Mouse (Mus musculus) stomach, postnatal 0 days (tissue): ENCODE measurements at regions not wholly inside any gene's neighbourhood (a gene's known extent, or its start where the extent isn't known, plus 50 kb on each side); places are given as distances from the start of the nearest gene placed in this dataset.

ENCODE experiments used
- ATAC-seq: fragments of 200-750 bp; cut with Nextera tagmentation; 2 replicates; pipeline ENCODE4 v1.8.0; 2017; ENCODE audit not compliant: low FRiP score, low TSS enrichment
- DNase-seq: peaks from one replicate; pipeline ENCODE4 v3.0.0-alpha.2; 2016; ENCODE audit warnings: low spot score
- H3K27ac ChIP-seq: fragments of 300-500 bp; sonication (generic); replicated peaks from 2 replicates; pipeline ENCODE4 v1.5.1; 2014; ENCODE audit warnings: mild to moderate bottlenecking, control low read depth
- H3K27me3 ChIP-seq: fragments of 300-500 bp; sonication (generic); 2 replicates; pipeline ENCODE4 v1.6.1; 2014; ENCODE audit warnings: low read length; ENCODE audit not compliant: control insufficient read depth, insufficient read depth
- H3K36me3 ChIP-seq: fragments of 300-500 bp; sonication (generic); 2 replicates; pipeline ENCODE4 v1.6.1; 2014; ENCODE audit warnings: low read length, mixed read lengths; ENCODE audit not compliant: control insufficient read depth, insufficient read depth
- H3K4me1 ChIP-seq: fragments of 300-500 bp; sonication (generic); replicated peaks from 2 replicates; pipeline ENCODE4 v1.6.1; 2014; ENCODE audit warnings: antibody characterized with exemption; ENCODE audit not compliant: control insufficient read depth, insufficient read depth
- H3K4me2 ChIP-seq: fragments of 300-500 bp; sonication (generic); replicated peaks from 2 replicates; pipeline ENCODE4 v1.6.1; 2014; ENCODE audit warnings: low read depth, mild to moderate bottlenecking, control low read depth, moderate library complexity
- H3K4me3 ChIP-seq: fragments of 300-500 bp; sonication (generic); 2 replicates; pipeline ENCODE4 v1.5.1; 2014; ENCODE audit warnings: low read depth, low read length, control low read depth
- H3K9ac ChIP-seq: fragments of 300-500 bp; sonication (generic); 2 replicates; pipeline ENCODE4 v1.6.1; 2014; ENCODE audit warnings: mild to moderate bottlenecking, low read length, control low read depth, mixed read lengths
- H3K9me3 ChIP-seq: fragments of 300-500 bp; sonication (generic); 2 replicates; pipeline ENCODE4 v1.6.1; 2016; ENCODE audit warnings: low read length; ENCODE audit not compliant: control insufficient read depth
- CTCF ChIP-seq: IDR thresholded peaks from 2 replicates; pipeline ENCODE4 v1.5.1; 2016; ENCODE audit warnings: antibody characterized with exemption, low read depth, mild to moderate bottlenecking, moderate library complexity
- EP300 ChIP-seq: optimal IDR thresholded peaks from 2 replicates; pipeline ENCODE3; 2016; ENCODE audit warnings: antibody characterized with exemption
- WGBS: fragments of 180-500 bp; shearing (Covaris S2); extraction: QIAGEN DNeasy Blood & Tissue Kit; methylation state at CpG from one replicate; pipeline ENCODE4 v1.1.7; 2014; 5-methylcytosine and 5-hydroxymethylcytosine counted together

DNA sequence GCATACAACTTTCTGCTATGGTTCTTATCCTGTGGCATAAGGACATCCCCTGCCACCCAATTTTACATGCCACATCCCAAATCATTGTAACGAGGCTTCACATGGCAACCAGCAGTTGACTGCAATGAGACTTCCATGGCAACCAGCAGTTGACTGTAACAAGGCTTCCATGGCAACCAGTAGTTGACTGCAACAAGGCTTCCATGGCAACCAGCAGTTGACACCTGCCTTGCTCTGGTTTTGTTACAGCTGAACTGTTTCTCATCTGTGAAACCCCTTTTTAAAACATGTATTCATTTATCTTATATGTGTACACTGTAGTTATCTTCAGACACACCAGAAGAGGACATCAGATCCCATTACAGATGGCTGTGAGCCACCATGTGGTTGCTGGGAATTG lies 100.7 kb upstream of the Adgrf1 start:
- DNase-seq (peak; percentile 10), ATAC-seq (no peak)
- Histone ChIP-seq H3K9me3 (no peaks in the 10 kb centered on the region), H3K9ac (no peak overlapping the region), H3K4me1 (no peaks in the 10 kb centered on the region), H3K27ac (no peak overlapping the region), H3K4me3 (no peak overlapping the region), H3K4me2 (no peak overlapping the region), H3K36me3 (no peaks in the 10 kb centered on the region), H3K27me3 (no peaks in the 10 kb centered on the region)
- WGBS: 83% methylated on average over 1 of the region's 1 CpGs
- TF ChIP-seq EP300 (no peak), CTCF (no peak)

DNA sequence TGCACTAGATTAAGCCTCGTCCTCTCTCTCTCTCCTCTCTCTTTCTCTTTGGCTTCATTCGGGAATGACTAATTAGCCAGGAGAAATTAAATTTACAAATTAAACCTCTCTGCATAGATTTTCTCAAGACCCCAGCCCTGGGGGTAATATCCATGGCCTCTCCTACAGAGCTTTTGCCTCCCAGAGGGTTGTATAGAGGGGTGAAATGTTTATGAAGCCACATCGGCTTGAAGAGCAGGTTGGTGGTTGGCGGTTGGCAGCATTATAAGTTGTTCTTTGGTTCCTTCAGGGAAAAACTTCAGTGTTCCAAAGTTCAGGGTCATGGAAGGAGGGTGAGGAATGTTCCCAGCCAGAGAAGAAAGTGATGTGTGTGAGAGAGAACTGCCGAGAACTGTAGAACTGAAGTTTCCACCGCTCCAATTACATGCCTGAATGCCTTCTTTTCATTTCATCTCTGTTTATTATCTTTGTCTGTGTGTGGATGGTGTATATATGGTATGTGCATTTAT lies 97.4 kb upstream of the Adgrf1 start:
- H3K27ac ChIP-seq: no peak overlapping the region
- no peaks in the 10 kb centered on the region for H3K9me3 ChIP-seq
- DNase-seq: no peak
- H3K9ac ChIP-seq: no peak overlapping the region
- no peaks in the 10 kb centered on the region for H3K36me3 ChIP-seq
- TF ChIP-seq EP300 (no peak), CTCF (no peak)
- no peak for ATAC-seq
- no peak overlapping the region for H3K4me3 ChIP-seq
- no peaks in the 10 kb centered on the region for H3K4me1 ChIP-seq
- H3K4me2 ChIP-seq: no peak overlapping the region
- 69% methylated on average over 6 of the region's 6 CpGs for WGBS
- no peaks in the 10 kb centered on the region for H3K27me3 ChIP-seq

DNA sequence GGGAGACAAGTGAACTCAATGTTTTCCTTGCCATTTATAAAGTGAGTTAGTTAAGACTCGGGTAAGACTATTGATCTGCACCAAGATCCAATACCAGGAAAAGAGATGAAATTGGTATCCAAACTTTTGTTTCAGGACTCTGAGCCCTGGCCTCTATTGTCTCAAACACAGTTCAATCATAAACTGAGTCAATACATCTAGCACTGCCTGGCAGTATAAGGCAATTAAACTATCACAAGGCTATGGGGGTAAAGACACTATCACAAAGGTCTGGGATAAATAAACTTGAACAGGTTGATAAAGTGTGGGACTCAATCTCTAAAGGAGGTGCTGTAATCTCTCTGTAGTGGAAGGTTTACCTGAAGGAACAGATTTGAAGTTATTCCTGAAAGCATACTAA lies 95.3 kb upstream of the Adgrf1 start:
- DNase-seq: no peak
- H3K9ac ChIP-seq: no peak overlapping the region
- H3K27ac ChIP-seq: no peak overlapping the region
- no peaks in the 10 kb centered on the region for H3K9me3 ChIP-seq
- H3K4me1 ChIP-seq: no peaks in the 10 kb centered on the region
- H3K27me3 ChIP-seq: no peaks in the 10 kb centered on the region
- 61% methylated on average over 1 of the region's 1 CpGs for WGBS
- ATAC-seq: peak; percentile 39; the same call in 1 of the 2 replicates
- no peak for TF ChIP-seq CTCF
- TF ChIP-seq EP300: no peak
- H3K4me2 ChIP-seq: no peak overlapping the region
- H3K36me3 ChIP-seq: no peaks in the 10 kb centered on the region
- no peak overlapping the region for H3K4me3 ChIP-seq

DNA sequence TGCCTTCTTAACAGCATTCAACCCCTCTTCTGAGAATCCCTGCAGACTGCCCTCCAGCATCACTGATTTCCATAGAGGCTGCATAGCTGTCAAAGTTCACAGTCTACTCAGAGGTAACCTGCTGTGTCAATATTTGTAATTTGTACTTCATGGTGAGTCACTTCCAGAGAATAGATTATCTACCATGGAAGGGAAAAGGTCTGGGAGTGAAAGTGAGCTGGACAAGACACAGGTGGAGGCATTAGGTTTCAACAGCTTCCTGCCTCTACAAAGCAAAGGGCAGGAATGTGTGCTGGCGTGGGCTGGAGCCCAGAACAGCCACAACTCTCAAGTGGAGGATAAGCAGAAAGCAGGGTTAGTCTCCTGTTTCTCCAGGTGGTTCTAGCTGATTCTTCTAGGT lies 92.9 kb upstream of the Adgrf1 start:
- no peak overlapping the region for H3K4me2 ChIP-seq
- peak; percentile 95 for ATAC-seq
- peak; percentile 51 for DNase-seq
- WGBS: 9% methylated on average over 1 of the region's 1 CpGs
- no peak overlapping the region for H3K4me3 ChIP-seq
- H3K27ac ChIP-seq: peak overlapping the region; percentile 25
- H3K9me3 ChIP-seq: no peaks in the 10 kb centered on the region
- no peak overlapping the region for H3K9ac ChIP-seq
- TF ChIP-seq EP300 (no peak), CTCF (no peak)
- no peaks in the 10 kb centered on the region for H3K36me3 ChIP-seq
- H3K4me1 ChIP-seq: no peaks in the 10 kb centered on the region
- H3K27me3 ChIP-seq: no peaks in the 10 kb centered on the region

DNA sequence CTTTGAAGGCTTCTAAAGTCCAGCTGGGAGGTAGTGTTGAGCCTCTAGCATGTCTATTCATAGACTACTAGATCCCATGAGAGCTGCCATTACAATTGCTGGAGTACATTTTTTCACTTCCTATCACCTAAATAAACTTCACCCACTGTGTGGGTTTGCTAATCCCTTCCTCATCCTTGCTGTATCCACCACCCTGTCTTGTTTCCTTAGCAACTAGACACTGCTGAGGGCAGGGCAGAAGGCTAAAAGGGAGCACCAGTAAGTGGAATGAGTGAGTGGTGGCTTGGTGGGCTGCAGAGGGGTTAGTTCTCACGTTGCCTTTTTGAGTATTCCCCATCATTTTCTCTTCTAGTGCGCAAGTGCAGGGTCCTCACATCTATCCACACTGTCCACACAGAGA lies 80.1 kb upstream of the Adgrf1 start:
- H3K9ac ChIP-seq: no peak overlapping the region
- TF ChIP-seq EP300 (no peak), CTCF (no peak)
- H3K27me3 ChIP-seq: no peaks in the 10 kb centered on the region
- no peaks in the 10 kb centered on the region for H3K36me3 ChIP-seq
- no peak overlapping the region for H3K4me3 ChIP-seq
- DNase-seq (no peak), ATAC-seq (no peak; the same call in 1 of the 2 replicates)
- H3K27ac ChIP-seq: no peak overlapping the region
- no peaks in the 10 kb centered on the region for H3K9me3 ChIP-seq
- H3K4me2 ChIP-seq: no peak overlapping the region
- 51% methylated on average over 2 of the region's 2 CpGs for WGBS
- no peaks in the 10 kb centered on the region for H3K4me1 ChIP-seq

DNA sequence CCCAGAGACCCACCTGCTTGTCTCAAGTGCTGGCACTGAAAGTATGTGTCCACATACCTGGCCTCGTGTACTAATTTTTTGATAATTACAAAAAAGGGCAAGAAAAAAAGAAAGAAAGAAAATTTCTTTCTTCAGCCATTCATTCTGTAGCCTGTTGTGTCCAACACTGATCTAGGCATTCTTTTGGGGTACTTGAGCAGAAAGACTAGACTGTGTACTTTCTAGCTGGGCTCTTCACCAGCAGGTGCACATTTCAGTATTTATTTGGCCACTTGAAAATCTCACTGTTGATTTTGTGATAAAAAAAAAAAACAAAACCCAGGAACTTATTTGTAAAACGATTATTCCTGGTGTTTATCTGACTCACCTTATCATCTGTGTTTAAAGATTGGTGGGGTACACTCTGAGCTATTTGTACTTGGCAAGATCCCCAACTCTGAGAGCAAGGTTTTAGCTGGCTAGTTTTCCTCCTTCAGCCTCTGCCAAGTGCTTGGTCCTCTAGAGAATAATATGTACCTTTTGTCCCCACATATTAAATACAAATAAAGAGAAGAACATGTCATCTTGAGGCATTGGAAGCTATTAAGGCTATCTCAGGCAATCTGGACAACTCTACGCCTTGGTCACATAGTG lies 79.2 kb upstream of the Adgrf1 start:
- no peak overlapping the region for H3K4me2 ChIP-seq
- WGBS: 55% methylated on average over 3 of the region's 3 CpGs
- peak; percentile 57; the same call in 1 of the 2 replicates for ATAC-seq
- no peaks in the 10 kb centered on the region for H3K9me3 ChIP-seq
- no peaks in the 10 kb centered on the region for H3K4me1 ChIP-seq
- no peak overlapping the region for H3K9ac ChIP-seq
- no peaks in the 10 kb centered on the region for H3K27me3 ChIP-seq
- H3K4me3 ChIP-seq: no peak overlapping the region
- DNase-seq: no peak
- H3K27ac ChIP-seq: 0 out of 2 replicates have a peak overlapping the region, but pooled peaks have one; percentile 13
- TF ChIP-seq EP300: no peak
- no peak for TF ChIP-seq CTCF
- H3K36me3 ChIP-seq: no peaks in the 10 kb centered on the region
